Mouse (Mus musculus) cerebellum, adult 2 months (tissue): ENCODE results near the gene Rheb. TPM values are rescaled to one million over a fixed set of nuclear protein-coding genes. Genes with fewer than 3 reads are reported as not detected.
"Not testable (repeated sequence)": the region's sequence is repeated elsewhere in the genome, so short reads cannot be mapped to it uniquely, and the experiment has no call there.

Source experiments
- DNase-seq, 2 experiments: peaks; one replicate each; pipeline ENCODE4 v3.0.0; 2021
- H3K27ac ChIP-seq: fragments of 200-500 bp; 2 replicates; pipeline ENCODE4 v1.5.1; 2012; ENCODE audit warnings: low read length, control low read depth, inconsistent platforms; ENCODE audit not compliant: insufficient read depth
- H3K27me3 ChIP-seq: fragments of 200-500 bp; 2 replicates; pipeline ENCODE4 v1.6.1; 2012; ENCODE audit warnings: inconsistent platforms, mild to moderate bottlenecking, low read length, moderate library complexity; ENCODE audit not compliant: control insufficient read depth, insufficient read depth
- H3K4me1 ChIP-seq: fragments of 200-500 bp; 2 replicates; pipeline ENCODE4 v1.6.1; 2011; ENCODE audit warnings: low read length; ENCODE audit not compliant: control insufficient read depth, insufficient read depth
- H3K4me3 ChIP-seq: fragments of 200-500 bp; replicated peaks from 2 replicates; pipeline ENCODE3; 2011; ENCODE audit warnings: mild to moderate bottlenecking, low read depth, low read length, control low read depth; ENCODE audit not compliant: insufficient read depth
- CTCF ChIP-seq: fragments of 200-500 bp; IDR thresholded peaks from 2 replicates; pipeline ENCODE4 v1.5.1; 2011; ENCODE audit warnings: low read depth, mild to moderate bottlenecking, control low read depth, low read length, moderate library complexity, borderline replicate concordance; ENCODE audit not compliant: insufficient read depth
- POLR2A ChIP-seq: fragments of 200-500 bp; IDR thresholded peaks from 2 replicates; pipeline ENCODE4 v1.6.1; 2011; ENCODE audit warnings: low read length, control low read depth, borderline replicate concordance; ENCODE audit not compliant: insufficient read depth
- WGBS: fragments of 180-500 bp; shearing (Covaris S2); methylation state at CpG from one replicate; pipeline ENCODE4 v1.1.7; 2018; 5-methylcytosine and 5-hydroxymethylcytosine counted together
- polyA plus RNA-seq: library from polyadenylated mRNA; depleted of rRNA; stranded (reverse); fragments of >200 nt; gene quantifications from 2 replicates; pipeline ENCODE4 v1.2.3, GENCODE M21; 2012; rRNA removed

Rheb gene
- polyA plus RNA-seq, 1 experiment = 114 TPM

GRCm38 (mm10) chr5:24778082-24778842, 64.2 kb downstream of the Rheb start:
- Histone ChIP-seq H3K4me3 (no peak overlapping the region), H3K4me1 (no peaks in the 10 kb centered on the region), H3K27ac (no peak overlapping the region), H3K27me3 (no peaks in the 10 kb centered on the region)
- TF ChIP-seq POLR2A (no peak), CTCF (no peak)
- WGBS = 13% methylated on average over 17 of the region's 17 CpGs
- DNase-seq = no peak

- no peak overlapping the region for H3K27ac ChIP-seq
- no peaks in the 10 kb centered on the region for H3K27me3 ChIP-seq
- H3K4me3 ChIP-seq = no peak overlapping the region
- no peak for DNase-seq
- H3K4me1 ChIP-seq = no peaks in the 10 kb centered on the region
- no peak for TF ChIP-seq CTCF
- 81% methylated on average over 4 of the region's 4 CpGs for WGBS
Measured at GRCm38 (mm10) chr5:24776681-24777080, 65.7 kb downstream of the Rheb start.

- 14% methylated on average over 16 of the region's 16 CpGs for WGBS
- not testable (repeated sequence) for DNase-seq, H3K27ac ChIP-seq, H3K4me3 ChIP-seq, H3K27me3 ChIP-seq, H3K4me1 ChIP-seq
Measured at GRCm38 (mm10) chr5:24774549-24774948, 67.9 kb downstream of the Rheb start.

GRCm38 (mm10) chr5:24757816-24758215, 84.6 kb downstream of the Rheb start, which contains the start of gene Crygn:
Crygn (minus strand) TSS chr5:24758008.
- no peaks in the 10 kb centered on the region for H3K4me1 ChIP-seq
- TF ChIP-seq POLR2A = no peak
- TF ChIP-seq CTCF = no peak
- H3K27me3 ChIP-seq = no peaks in the 10 kb centered on the region
- no peak within 1 kb of the TSS for H3K27ac ChIP-seq
- H3K4me3 ChIP-seq = no peak within 1 kb of the TSS
- 46% methylated on average over 18 of the region's 18 CpGs for WGBS
- no peak for DNase-seq

- DNase-seq = no peak
- TF ChIP-seq POLR2A = no peak
- TF ChIP-seq CTCF = no peak
- no peak overlapping the region for H3K27ac ChIP-seq
- no peak overlapping the region for H3K4me3 ChIP-seq
- WGBS = 73% methylated on average over 3 of the region's 3 CpGs
- no peaks in the 10 kb centered on the region for H3K27me3 ChIP-seq
- H3K4me1 ChIP-seq = 0 out of 2 replicates have a peak, but pooled peaks cover 2% of the 10 kb centered on the region
Measured at GRCm38 (mm10) chr5:24756931-24757330, 85.5 kb downstream of the Rheb start.

Other genes starting within 250 kb of the Rheb start
- 89.9 and 102 TPM in 2 replicates for gene Smarcd3, start 218.2 kb downstream of the Rheb start, polyA plus RNA-seq
- 79.0 and 80.4 TPM in 2 replicates for gene Nub1, start 157.1 kb downstream of the Rheb start, polyA plus RNA-seq
- gene Wdr86, start 111.9 kb downstream of the Rheb start, polyA plus RNA-seq = 1.5 and 3.6 TPM in 2 replicates
- 0.34 and 0.76 TPM in 2 replicates for gene Crygn, start 84.6 kb downstream of the Rheb start, polyA plus RNA-seq